Mouse (Mus musculus) liver, embryonic 14.5 days (tissue): Measurements from ENCODE around the gene Clybl. TPM values are rescaled to one million over a fixed set of nuclear protein-coding genes. Genes with fewer than 3 reads are reported as not detected.

Source experiments
- ATAC-seq: fragments of 200-750 bp; cut with Nextera tagmentation; 2 replicates; pipeline ENCODE4 v1.8.0; 2017; ENCODE audit warnings: moderate number of reproducible peaks, mild to moderate bottlenecking, moderate library complexity; ENCODE audit not compliant: insufficient read depth
- DNase-seq, 3 experiments: peaks; one replicate each; pipeline ENCODE4 v3.0.0-alpha.2; 2012 to 2013; ENCODE audit warnings: low read depth in 3 of 3, low spot score in 3 of 3
- H3K27ac ChIP-seq: fragments of 300-500 bp; sonication (generic); 2 replicates; pipeline ENCODE4 v1.5.1; 2014; ENCODE audit warnings: moderate library complexity, mild to moderate bottlenecking, control low read depth, inconsistent platforms
- H3K27me3 ChIP-seq: fragments of 300-500 bp; sonication (generic); 2 replicates; pipeline ENCODE4 v1.6.1; 2014; ENCODE audit warnings: mild to moderate bottlenecking, low read length, moderate library complexity; ENCODE audit not compliant: control insufficient read depth, insufficient read depth
- H3K36me3 ChIP-seq: fragments of 300-500 bp; sonication (generic); replicated peaks from 2 replicates; pipeline ENCODE4 v1.6.1; 2014; ENCODE audit warnings: low read depth; ENCODE audit not compliant: control insufficient read depth, insufficient read depth
- H3K4me1 ChIP-seq, 2 experiments: fragments of 200-500 bp in 1 of 2; fragments of 300-500 bp in 1 of 2; sonication (generic) in 1 of 2; replicated peaks; 2 replicates each; pipeline ENCODE4 v1.6.1; 2012 to 2014; ENCODE audit warnings: antibody characterized with exemption in 1 of 2, inconsistent platforms in 1 of 2, low read length in 1 of 2; ENCODE audit not compliant: control insufficient read depth in 2 of 2, insufficient read depth in 2 of 2
- H3K4me2 ChIP-seq: fragments of 300-500 bp; sonication (generic); 2 replicates; pipeline ENCODE4 v1.6.1; 2014; ENCODE audit warnings: low read depth, mild to moderate bottlenecking, control low read depth, moderate library complexity
- H3K4me3 ChIP-seq, 2 experiments: fragments of 200-500 bp in 1 of 2; fragments of 300-500 bp in 1 of 2; sonication (generic) in 1 of 2; 2 replicates each; pipeline ENCODE4 v1.5.1; 2012 to 2014; ENCODE audit warnings: low read depth in 2 of 2, low read length in 2 of 2, mild to moderate bottlenecking in 2 of 2, control low read depth in 1 of 2, inconsistent platforms in 1 of 2, moderate library complexity in 1 of 2; ENCODE audit not compliant: insufficient read depth in 1 of 2
- H3K9ac ChIP-seq: fragments of 300-500 bp; sonication (generic); replicated peaks from 2 replicates; pipeline ENCODE4 v1.6.1; 2014; ENCODE audit warnings: mild to moderate bottlenecking, control low read depth, moderate library complexity
- H3K9me3 ChIP-seq: fragments of 300-500 bp; sonication (generic); 2 replicates; pipeline ENCODE4 v1.6.1; 2016; ENCODE audit warnings: low read length, mixed read lengths; ENCODE audit not compliant: control insufficient read depth
- CTCF ChIP-seq: IDR thresholded peaks from 2 replicates; pipeline ENCODE4 v1.5.1; 2016; ENCODE audit warnings: antibody characterized with exemption, low read depth, control low read depth
- EP300 ChIP-seq: IDR thresholded peaks from 2 replicates; pipeline ENCODE4 v1.6.1; 2016; ENCODE audit warnings: antibody characterized with exemption, low read depth
- WGBS: fragments of 180-500 bp; shearing (Covaris S2); extraction: QIAGEN DNeasy Blood & Tissue Kit; methylation state at CpG from one replicate; pipeline ENCODE4 v1.1.7; 2014; ENCODE audit not compliant: insufficient replicate concordance; 5-methylcytosine and 5-hydroxymethylcytosine counted together
- polyA plus RNA-seq, 2 experiments: library from polyadenylated mRNA; depleted of rRNA in 1 of 2; stranded (reverse) in 1 of 2; unstranded in 1 of 2; fragments of >200 nt; fragmentation: Nextera tagmentation in 1 of 2; extraction: Ambion mirVana in 1 of 2; gene quantifications; 2 replicates each; pipeline versions ENCODE4 v1.2.1 to v1.2.3; 2012 to 2014

Gene Clybl
- polyA plus RNA-seq, 2 experiments: 15.6 to 28.9 TPM

GRCm38 (mm10) chr14:122449601-122450495 is 268.3 kb downstream of the Clybl start:
- Histone ChIP-seq H3K27me3 (peaks cover 58% of the 10 kb centered on the region), H3K27ac (no peak overlapping the region), H3K4me2 (no peak overlapping the region), H3K36me3 (no peaks in the 10 kb centered on the region), H3K4me1 (no peaks in the 10 kb centered on the region), H3K4me3 (no peak overlapping the region), H3K9ac (no peak overlapping the region), H3K9me3 (no peaks in the 10 kb centered on the region)
- TF ChIP-seq EP300: no peak
- no peak for TF ChIP-seq CTCF
- WGBS: 9% methylated on average over 29 of the region's 29 CpGs
- no peak for DNase-seq
- ATAC-seq: no peak

GRCm38 (mm10) chr14:122450496-122451382 is 269.2 kb downstream of the Clybl start, which contains the start of gene Gm5089:
TSS of gene Gm5089 (minus strand) at chr14:122451115.
- Histone ChIP-seq H3K27ac (no peak within 1 kb of the TSS), H3K4me3 (no peak within 1 kb of the TSS), H3K36me3 (no peaks in the 10 kb centered on the region), H3K4me1 (no peaks in the 10 kb centered on the region), H3K9me3 (no peaks in the 10 kb centered on the region), H3K9ac (no peak within 1 kb of the TSS), H3K27me3 (peaks cover 58% of the 10 kb centered on the region), H3K4me2 (peak within 1 kb of the TSS; percentile 1; the same call in 1 of the 2 replicates)
- WGBS: 2% methylated on average over 58 of the region's 59 CpGs
- TF ChIP-seq CTCF: no peak
- no peak for TF ChIP-seq EP300
- ATAC-seq: no peak
- no peak for DNase-seq

- H3K36me3 ChIP-seq: no peaks in the 10 kb centered on the region
- no peak overlapping the region for H3K9ac ChIP-seq
- peaks cover 58% of the 10 kb centered on the region for H3K27me3 ChIP-seq
- no peaks in the 10 kb centered on the region for H3K9me3 ChIP-seq
- WGBS: 50% methylated on average over 5 of the region's 5 CpGs
- DNase-seq (no peak), ATAC-seq (no peak)
- H3K27ac ChIP-seq: no peak overlapping the region
- no peak overlapping the region for H3K4me2 ChIP-seq
- TF ChIP-seq EP300 (no peak), CTCF (no peak)
- H3K4me1 ChIP-seq: no peaks in the 10 kb centered on the region
- H3K4me3 ChIP-seq: no peak overlapping the region
These were observed 270.1 kb downstream of the Clybl start for GRCm38 (mm10) chr14:122451551-122452145.

Other genes starting within 250 kb of the Clybl start
- 0.75 and 0.79 TPM in 2 replicates for gene Gpr183, start 216.5 kb upstream of the Clybl start, polyA plus RNA-seq (2012; rRNA removed)
- gene Gpr183, start 216.5 kb upstream of the Clybl start, polyA plus RNA-seq (2014; fragmentation: Nextera tagmentation; extraction: Ambion mirVana): 0.62 and 1.3 TPM in 2 replicates
- not detected in 2 replicates for gene Timm8a2, start 147.0 kb upstream of the Clybl start, polyA plus RNA-seq (2012; rRNA removed)
- gene Timm8a2, start 147.0 kb upstream of the Clybl start, polyA plus RNA-seq (2014; fragmentation: Nextera tagmentation; extraction: Ambion mirVana): not detected in 2 replicates
- 22.2 and 26.4 TPM in 2 replicates for gene Tm9sf2, start 74.7 kb upstream of the Clybl start, polyA plus RNA-seq (2012; rRNA removed)
- gene Tm9sf2, start 74.7 kb upstream of the Clybl start, polyA plus RNA-seq (2014; fragmentation: Nextera tagmentation; extraction: Ambion mirVana): 67.1 and 68.8 TPM in 2 replicates